Mouse (Mus musculus): ENCODE results near the gene Crb1. TPM values are rescaled to one million over a fixed set of nuclear protein-coding genes. Genes with fewer than 3 reads are reported as not detected.

Gene Crb1
- polyA plus RNA-seq, 1 experiment from 2014 or later: not detected

GRCm38 (mm10) chr1:139340178-139340859 is 36.6 kb downstream of the Crb1 start:
- no peaks in the 10 kb centered on the region for H3K36me3 ChIP-seq (replicated peaks; ENCODE audit: insufficient read depth, low read length)
- H3K4me1 ChIP-seq (ENCODE audit: insufficient read depth): no peaks in the 10 kb centered on the region
- 12% methylated on average over 1 of the region's 2 CpGs for WGBS (ENCODE audit: insufficient replicate concordance)
- no peak overlapping the region for H3K4me2 ChIP-seq (ENCODE audit: low read depth, low read length)
- DNase-seq (no peak), ATAC-seq (peak; percentile 36; the same call in 1 of the 2 replicates)
- no peak overlapping the region for H3K4me3 ChIP-seq (ENCODE audit: low read depth, low read length)
- no peaks in the 10 kb centered on the region for H3K27me3 ChIP-seq (ENCODE audit: insufficient read depth, low read length)
- TF ChIP-seq CTCF (IDR thresholded peaks at IDR 0.05; ENCODE audit: low read depth): peak; percentile 49
- TF ChIP-seq EP300 (IDR thresholded peaks at IDR 0.05; ENCODE audit: low read depth): no peak
- H3K27ac ChIP-seq (ENCODE audit: low read depth): no peak overlapping the region
- H3K9ac ChIP-seq (replicated peaks): no peak overlapping the region
- no peaks in the 10 kb centered on the region for H3K9me3 ChIP-seq (ENCODE audit: low read length)

GRCm38 (mm10) chr1:139336997-139337396 is 39.9 kb downstream of the Crb1 start:
- Histone ChIP-seq H3K27ac (ENCODE audit: low read depth) (no peak overlapping the region), H3K4me3 (ENCODE audit: low read depth, low read length) (no peak overlapping the region), H3K9me3 (ENCODE audit: low read length) (no peaks in the 10 kb centered on the region), H3K36me3 (replicated peaks; ENCODE audit: insufficient read depth, low read length) (no peaks in the 10 kb centered on the region), H3K9ac (replicated peaks) (no peak overlapping the region), H3K27me3 (ENCODE audit: insufficient read depth, low read length) (no peaks in the 10 kb centered on the region), H3K4me2 (ENCODE audit: low read depth, low read length) (no peak overlapping the region), H3K4me1 (ENCODE audit: insufficient read depth) (no peaks in the 10 kb centered on the region)
- WGBS (ENCODE audit: insufficient replicate concordance): 71% methylated on average over 2 of the region's 2 CpGs
- no peak for TF ChIP-seq CTCF (IDR thresholded peaks at IDR 0.05; ENCODE audit: low read depth)
- TF ChIP-seq EP300 (IDR thresholded peaks at IDR 0.05; ENCODE audit: low read depth): no peak
- ATAC-seq: no peak
- no peak for DNase-seq

- Histone ChIP-seq H3K27ac (ENCODE audit: low read depth) (no peak overlapping the region), H3K9me3 (ENCODE audit: low read length) (no peaks in the 10 kb centered on the region), H3K4me1 (ENCODE audit: insufficient read depth) (no peaks in the 10 kb centered on the region), H3K27me3 (ENCODE audit: insufficient read depth, low read length) (no peaks in the 10 kb centered on the region), H3K4me3 (ENCODE audit: low read depth, low read length) (no peak overlapping the region), H3K36me3 (replicated peaks; ENCODE audit: insufficient read depth, low read length) (no peaks in the 10 kb centered on the region), H3K4me2 (ENCODE audit: low read depth, low read length) (no peak overlapping the region), H3K9ac (replicated peaks) (no peak overlapping the region)
- ATAC-seq (no peak), DNase-seq (no peak)
- TF ChIP-seq EP300 (IDR thresholded peaks at IDR 0.05; ENCODE audit: low read depth) (no peak), CTCF (IDR thresholded peaks at IDR 0.05; ENCODE audit: low read depth) (no peak)
- 78% methylated on average over 1 of the region's 1 CpGs for WGBS (ENCODE audit: insufficient replicate concordance)
Measured at GRCm38 (mm10) chr1:139328811-139329210, 48.1 kb downstream of the Crb1 start.

- H3K4me1 ChIP-seq (ENCODE audit: insufficient read depth): no peaks in the 10 kb centered on the region
- no peak overlapping the region for H3K27ac ChIP-seq (ENCODE audit: low read depth)
- H3K9ac ChIP-seq (replicated peaks): no peak overlapping the region
- no peak overlapping the region for H3K4me3 ChIP-seq (ENCODE audit: low read depth, low read length)
- 72% methylated on average over 5 of the region's 5 CpGs for WGBS (ENCODE audit: insufficient replicate concordance)
- no peak overlapping the region for H3K4me2 ChIP-seq (ENCODE audit: low read depth, low read length)
- no peaks in the 10 kb centered on the region for H3K36me3 ChIP-seq (replicated peaks; ENCODE audit: insufficient read depth, low read length)
- no peak for TF ChIP-seq EP300 (IDR thresholded peaks at IDR 0.05; ENCODE audit: low read depth)
- no peak for TF ChIP-seq CTCF (IDR thresholded peaks at IDR 0.05; ENCODE audit: low read depth)
- no peak for ATAC-seq
- no peaks in the 10 kb centered on the region for H3K9me3 ChIP-seq (ENCODE audit: low read length)
- no peaks in the 10 kb centered on the region for H3K27me3 ChIP-seq (ENCODE audit: insufficient read depth, low read length)
- DNase-seq: no peak
Measured at GRCm38 (mm10) chr1:139328286-139328685, 48.6 kb downstream of the Crb1 start.

- ATAC-seq (no peak), DNase-seq (no peak)
- Histone ChIP-seq H3K27me3 (ENCODE audit: insufficient read depth, low read length) (no peaks in the 10 kb centered on the region), H3K36me3 (replicated peaks; ENCODE audit: insufficient read depth, low read length) (no peaks in the 10 kb centered on the region), H3K4me2 (ENCODE audit: low read depth, low read length) (no peak overlapping the region), H3K4me1 (ENCODE audit: insufficient read depth) (no peaks in the 10 kb centered on the region), H3K9ac (replicated peaks) (no peak overlapping the region), H3K4me3 (ENCODE audit: low read depth, low read length) (no peak overlapping the region), H3K9me3 (ENCODE audit: low read length) (no peaks in the 10 kb centered on the region), H3K27ac (ENCODE audit: low read depth) (no peak overlapping the region)
- 60% methylated on average over 2 of the region's 2 CpGs for WGBS (ENCODE audit: insufficient replicate concordance)
- TF ChIP-seq EP300 (IDR thresholded peaks at IDR 0.05; ENCODE audit: low read depth) (no peak), CTCF (IDR thresholded peaks at IDR 0.05; ENCODE audit: low read depth) (no peak)
Measured at GRCm38 (mm10) chr1:139325378-139325777, 51.5 kb downstream of the Crb1 start.

GRCm38 (mm10) chr1:139319798-139320197 is 57.1 kb downstream of the Crb1 start:
- TF ChIP-seq EP300 (IDR thresholded peaks at IDR 0.05; ENCODE audit: low read depth) (no peak), CTCF (IDR thresholded peaks at IDR 0.05; ENCODE audit: low read depth) (no peak)
- no peak overlapping the region for H3K9ac ChIP-seq (replicated peaks)
- H3K4me2 ChIP-seq (ENCODE audit: low read depth, low read length): no peak overlapping the region
- ATAC-seq: no peak
- no peaks in the 10 kb centered on the region for H3K27me3 ChIP-seq (ENCODE audit: insufficient read depth, low read length)
- H3K4me3 ChIP-seq (ENCODE audit: low read depth, low read length): no peak overlapping the region
- no peaks in the 10 kb centered on the region for H3K36me3 ChIP-seq (replicated peaks; ENCODE audit: insufficient read depth, low read length)
- H3K4me1 ChIP-seq (ENCODE audit: insufficient read depth): no peaks in the 10 kb centered on the region
- WGBS (ENCODE audit: insufficient replicate concordance): 58% methylated on average over 6 of the region's 6 CpGs
- no peaks in the 10 kb centered on the region for H3K9me3 ChIP-seq (ENCODE audit: low read length)
- H3K27ac ChIP-seq (ENCODE audit: low read depth): no peak overlapping the region
- DNase-seq: no peak

All from liver, postnatal 0 days (tissue).